14 mouse cellular contexts compared by ENCODE assay signal in genomic region chr14:45796665-45797319, GRCm38 (mm10).
DNase-seq lines count a peak whose midpoint lies in the region; ATAC-seq lines count a peak whose summit lies in the region.
"Had no signal": no experiment of that assay in that cellular context is flagged by ENCODE, and none has a peak within 500 bp of the region (broad histone marks: within the 10 kb centered on the region; RNA-seq: fewer than 3 reads in every experiment).

No protein-coding gene starts in this region.

- H3K4me3 ChIP-seq in heart, embryonic 10.5 days = no peak overlapping the region
- H3K4me3 ChIP-seq: erythroblast, embryonic 14.5 days; heart, embryonic 13.5 days; limb, embryonic 12.5 days; midbrain, embryonic 12.5 days had no signal

- H3K27me3 ChIP-seq in heart, embryonic 10.5 days (ENCODE audit: insufficient read depth, poor library complexity, severe bottlenecking) = no peaks in the 10 kb centered on the region
- H3K27me3 ChIP-seq: heart, embryonic 13.5 days; limb, embryonic 12.5 days; midbrain, embryonic 12.5 days had no signal

- no peaks in the 10 kb centered on the region for H3K4me1 ChIP-seq in heart, embryonic 10.5 days
- H3K4me1 ChIP-seq: limb, embryonic 12.5 days; midbrain, embryonic 12.5 days had no signal

- 76% methylated on average over 10 of the region's 10 CpGs for WGBS in heart, embryonic 10.5 days

- H3K9me3 ChIP-seq in heart, embryonic 10.5 days = no peaks in the 10 kb centered on the region
- H3K9me3 ChIP-seq: midbrain, embryonic 12.5 days had no signal

- H3K27ac ChIP-seq in heart, embryonic 10.5 days = no peak overlapping the region
- H3K27ac ChIP-seq: heart, embryonic 13.5 days; limb, embryonic 12.5 days; midbrain, embryonic 12.5 days had no signal

- no peak for ATAC-seq in megakaryocyte-erythroid progenitor cell, adult 5-6 weeks (replicated peaks; ENCODE audit: low FRiP score, low TSS enrichment, poor library complexity, severe bottlenecking)
- ATAC-seq: intestine, postnatal 0 days had no signal

- peak; percentile 95 for DNase-seq in heart, adult 11 months
- no peak for DNase-seq in heart, embryonic 10.5 days (ENCODE audit: low spot score)
- DNase-seq in 3134 (ENCODE audit: extremely low read depth, insufficient read length, low spot score) = peak; percentile 45
- peak; percentile 30 for DNase-seq in brain, adult 2 months (ENCODE audit: low read depth, low spot score)
- peak; percentile 31 to 61 for DNase-seq in kidney, postnatal 36 days
- DNase-seq in cerebellum, postnatal 25 days = no peak
- DNase-seq in frontal cortex, postnatal 25 days (ENCODE audit: low spot score in 2 of 2) = no peak
- DNase-seq: cerebellum, adult 9-11 months had no signal

- no peaks in the 10 kb centered on the region for H3K36me3 ChIP-seq in heart, embryonic 10.5 days
- H3K36me3 ChIP-seq: heart, embryonic 13.5 days; limb, embryonic 12.5 days; midbrain, embryonic 12.5 days had no signal

Comparison
In these comparisons a context has a peak if more than half of its experiments do, and no peak if none do; other contexts are left out.
1. DNase-seq: peak in heart, adult 11 months (single experiment), 3134 (single experiment), brain, adult 2 months (single experiment) and kidney, postnatal 36 days (2 of 2); none in heart, embryonic 10.5 days (single experiment), cerebellum, postnatal 25 days (0 of 2) and frontal cortex, postnatal 25 days (0 of 2).